Mouse (Mus musculus): ENCODE measurements around the gene Tnrc6c.

GRCm38 (mm10) chr11:117741128-117741527 lies 87.0 kb downstream of the Tnrc6c start:
- TF ChIP-seq POLR2A (IDR thresholded peaks at IDR 0.05; ENCODE audit: borderline replicate concordance, control insufficient read depth, low read depth, low read length) (no peak), CTCF (IDR thresholded peaks at IDR 0.05; ENCODE audit: control insufficient read depth, insufficient read depth, low read length) (no peak)
